Mouse (Mus musculus) kidney, adult 2 months (tissue): ENCODE results near the gene Gp1bb. TPM values are rescaled to one million over a fixed set of nuclear protein-coding genes. Genes with fewer than 3 reads are reported as not detected.

Source experiments
- DNase-seq: peaks from one replicate; pipeline ENCODE4 v3.0.0; 2021
- H3K27ac ChIP-seq: fragments of 200-500 bp; 2 replicates; pipeline ENCODE4 v1.5.1; 2012; ENCODE audit warnings: low read depth, low read length, control low read depth, inconsistent platforms; ENCODE audit not compliant: insufficient read depth
- H3K27me3 ChIP-seq: fragments of 200-500 bp; replicated peaks from 2 replicates; pipeline ENCODE4 v1.6.1; 2012; ENCODE audit warnings: mild to moderate bottlenecking, moderate library complexity, low read length, inconsistent platforms; ENCODE audit not compliant: control insufficient read depth, insufficient read depth
- H3K36me3 ChIP-seq: fragments of 200-500 bp; 2 replicates; pipeline ENCODE4 v1.6.1; 2012; ENCODE audit warnings: mild to moderate bottlenecking, moderate library complexity, low read length, inconsistent platforms; ENCODE audit not compliant: control insufficient read depth, insufficient read depth
- H3K4me1 ChIP-seq: fragments of 200-500 bp; 2 replicates; pipeline ENCODE4 v1.6.1; 2011; ENCODE audit warnings: low read length; ENCODE audit not compliant: control insufficient read depth, insufficient read depth
- H3K4me3 ChIP-seq: fragments of 200-500 bp; 2 replicates; pipeline ENCODE4 v1.5.1; 2011; ENCODE audit warnings: mild to moderate bottlenecking, low read depth, low read length, control low read depth; ENCODE audit not compliant: insufficient read depth
- CTCF ChIP-seq: fragments of 200-500 bp; conservative IDR thresholded peaks from 2 replicates; pipeline ENCODE4 v1.5.1; 2011; ENCODE audit warnings: low read depth, mild to moderate bottlenecking, control low read depth, low read length, moderate library complexity, mixed read lengths; ENCODE audit not compliant: insufficient read depth, insufficient read length
- POLR2A ChIP-seq: fragments of 200-500 bp; IDR thresholded peaks from one replicate; pipeline ENCODE4 v1.6.1; 2011; ENCODE audit warnings: low read depth, low read length, control low read depth
- WGBS: fragments of 180-500 bp; shearing (Covaris S2); methylation state at CpG from one replicate; pipeline ENCODE4 v1.1.7; 2018; 5-methylcytosine and 5-hydroxymethylcytosine counted together
- polyA plus RNA-seq: library from polyadenylated mRNA; depleted of rRNA; stranded (reverse); fragments of >200 nt; gene quantifications from 2 replicates; pipeline ENCODE4 v1.2.3, GENCODE M21; 2012

Gp1bb gene
- polyA plus RNA-seq, 1 experiment, result 0.34 TPM

DNA sequence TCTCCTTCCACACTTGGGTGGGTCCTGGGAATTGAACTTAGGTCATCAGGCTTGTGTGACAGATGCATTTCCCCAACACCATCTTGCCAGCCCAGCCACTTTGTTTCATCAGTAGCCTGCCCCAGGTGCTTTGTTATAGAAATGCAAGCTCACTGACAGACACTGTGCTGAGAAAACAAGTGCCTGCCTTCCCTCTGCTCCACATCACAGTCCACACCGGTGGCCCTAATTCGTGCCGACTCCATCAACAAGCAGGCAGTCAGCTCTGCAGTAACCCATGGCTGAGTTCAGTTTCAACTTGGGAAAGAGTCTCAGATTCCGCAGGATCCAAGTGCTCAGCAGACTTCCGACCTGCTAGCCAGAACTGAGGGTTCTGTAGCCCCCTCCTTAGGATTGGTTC is 14.2 kb upstream of the Gp1bb start:
- WGBS, result 58% methylated on average over 5 of the region's 5 CpGs
- no peaks in the 10 kb centered on the region for H3K27me3 ChIP-seq
- no peak for DNase-seq
- no peaks in the 10 kb centered on the region for H3K4me1 ChIP-seq
- no peak overlapping the region for H3K4me3 ChIP-seq
- H3K36me3 ChIP-seq, result no peaks in the 10 kb centered on the region
- no peak overlapping the region for H3K27ac ChIP-seq
- TF ChIP-seq POLR2A (no peak), CTCF (no peak)

- no peaks in the 10 kb centered on the region for H3K27me3 ChIP-seq
- no peak overlapping the region for H3K27ac ChIP-seq
- DNase-seq, result no peak
- 17% methylated on average over 1 of the region's 1 CpGs for WGBS
- H3K36me3 ChIP-seq, result no peaks in the 10 kb centered on the region
- no peaks in the 10 kb centered on the region for H3K4me1 ChIP-seq
- no peak for TF ChIP-seq POLR2A
- TF ChIP-seq CTCF, result no peak
- H3K4me3 ChIP-seq, result no peak overlapping the region
These were observed 11.1 kb upstream of the Gp1bb start for GRCm38 (mm10) chr16:18633333-18633732.

DNA sequence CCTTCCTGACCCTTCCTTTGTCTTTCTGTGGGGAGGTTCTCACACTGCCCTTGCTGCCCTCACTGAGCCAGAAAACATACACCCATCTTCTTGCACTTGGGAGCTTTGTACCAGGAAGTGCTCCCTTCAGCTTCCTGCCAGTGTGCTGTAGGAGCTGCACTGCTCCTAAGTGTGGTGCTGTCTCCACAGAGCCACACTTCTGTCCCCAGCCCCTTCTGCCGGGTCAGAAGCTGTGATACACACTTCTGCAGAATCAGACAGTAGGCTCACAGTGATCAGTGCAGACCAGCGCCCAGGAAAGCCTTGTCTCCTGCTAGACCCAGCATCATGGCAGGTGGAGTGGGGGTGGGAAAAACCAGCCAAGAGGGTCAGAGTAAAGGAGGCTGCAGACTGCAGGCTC is 10.6 kb upstream of the Gp1bb start:
- WGBS, result 68% methylated on average over 2 of the region's 2 CpGs
- DNase-seq, result no peak
- TF ChIP-seq CTCF, result no peak
- TF ChIP-seq POLR2A, result no peak

GRCm38 (mm10) chr16:18632059-18632458 is 9.9 kb upstream of the Gp1bb start:
- no peaks in the 10 kb centered on the region for H3K27me3 ChIP-seq
- H3K4me1 ChIP-seq, result no peaks in the 10 kb centered on the region
- H3K27ac ChIP-seq, result no peak overlapping the region
- TF ChIP-seq POLR2A, result no peak
- 0 out of 2 replicates have a peak, but pooled peaks have one; percentile 18 for TF ChIP-seq CTCF
- 54% methylated on average over 3 of the region's 3 CpGs for WGBS
- H3K4me3 ChIP-seq, result no peak overlapping the region
- DNase-seq, result no peak
- H3K36me3 ChIP-seq, result no peaks in the 10 kb centered on the region

More for the DNA sequence above, 10.6 kb upstream of the Gp1bb start:
- Histone ChIP-seq H3K4me3 (no peak overlapping the region), H3K4me1 (no peaks in the 10 kb centered on the region), H3K27ac (no peak overlapping the region), H3K36me3 (no peaks in the 10 kb centered on the region), H3K27me3 (no peaks in the 10 kb centered on the region)

GRCm38 (mm10) chr16:18631141-18631540 is 8.9 kb upstream of the Gp1bb start:
- 65% methylated on average over 7 of the region's 7 CpGs for WGBS

GRCm38 (mm10) chr16:18630291-18630690 is 8.1 kb upstream of the Gp1bb start:
- H3K27ac ChIP-seq, result no peak overlapping the region
- DNase-seq, result no peak
- TF ChIP-seq POLR2A (no peak), CTCF (no peak)
- H3K4me1 ChIP-seq, result no peaks in the 10 kb centered on the region
- no peak overlapping the region for H3K4me3 ChIP-seq
- H3K27me3 ChIP-seq, result no peaks in the 10 kb centered on the region; the same call in 1 of the 2 replicates
- WGBS, result 74% methylated on average over 5 of the region's 5 CpGs
- H3K36me3 ChIP-seq, result no peaks in the 10 kb centered on the region

More at GRCm38 (mm10) chr16:18631141-18631540, 8.9 kb upstream of the Gp1bb start:
- H3K4me3 ChIP-seq, result no peak overlapping the region
- H3K36me3 ChIP-seq, result no peaks in the 10 kb centered on the region
- no peak overlapping the region for H3K27ac ChIP-seq
- H3K27me3 ChIP-seq, result no peaks in the 10 kb centered on the region
- no peaks in the 10 kb centered on the region for H3K4me1 ChIP-seq
- DNase-seq, result no peak
- no peak for TF ChIP-seq POLR2A
- no peak for TF ChIP-seq CTCF

- DNase-seq, result peak; percentile 53
- no peaks in the 10 kb centered on the region for H3K36me3 ChIP-seq
- peak within 1 kb of the TSS; percentile 65 for H3K4me3 ChIP-seq
- no peaks in the 10 kb centered on the region for H3K4me1 ChIP-seq
- no peak within 1 kb of the TSS for H3K27ac ChIP-seq
- WGBS, result 1% methylated on average over 89 of the region's 93 CpGs
- TF ChIP-seq CTCF (no peak), POLR2A (no peak)
- no peaks in the 10 kb centered on the region; the same call in 1 of the 2 replicates for H3K27me3 ChIP-seq
These were observed 7.4 kb upstream of the Gp1bb start, which contains the start of gene Sept5 for GRCm38 (mm10) chr16:18629390-18630231. TSS of gene Sept5 (minus strand) at chr16:18629954.
